Mouse (Mus musculus): ENCODE results near the gene Dnajc22.
A peak's percentile ranks its signal among the peaks of the same experiment; 100 is the strongest.

DNA sequence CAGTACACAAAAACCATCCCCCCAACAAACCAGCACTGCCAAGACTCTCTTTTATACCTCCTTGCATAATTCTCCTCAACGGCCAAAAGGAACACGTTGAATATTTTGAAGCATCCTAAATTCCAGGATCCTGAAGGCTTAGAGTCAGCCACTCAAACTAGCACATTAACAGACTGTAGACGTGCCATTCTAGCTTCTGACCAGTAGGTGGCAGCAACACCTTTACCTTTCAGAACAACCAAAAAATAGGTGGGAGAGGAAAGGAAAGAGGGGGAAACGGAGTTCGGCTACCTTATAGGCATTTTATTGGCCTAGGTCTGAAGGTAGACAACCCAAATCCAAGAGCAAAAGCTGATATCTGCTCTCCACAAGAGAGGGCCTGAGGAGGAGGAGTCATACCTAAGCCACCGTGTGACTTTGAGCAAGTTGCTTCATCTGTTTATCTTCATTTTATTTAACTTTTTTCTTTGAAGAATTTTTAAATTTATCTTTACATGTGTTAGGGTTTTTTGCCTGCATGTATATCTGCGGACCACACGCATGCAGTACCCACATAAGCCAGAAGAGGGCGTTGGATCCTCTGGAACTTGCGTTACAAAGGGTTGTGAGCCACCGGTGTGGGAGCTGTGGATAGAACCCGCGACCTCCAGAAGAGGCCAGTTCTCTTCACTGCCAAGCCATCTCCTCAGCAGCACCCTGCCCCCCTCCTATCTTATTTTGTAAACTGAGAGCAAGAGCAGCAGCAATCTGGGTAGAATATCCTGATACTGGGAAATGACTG lies 43.3 kb upstream of the Dnajc22 start:
- TF ChIP-seq CTCF (IDR thresholded peaks at IDR 0.05; ENCODE audit: low read depth) (peak; percentile 92), EP300 (optimal IDR thresholded peaks at IDR 0.05) (no peak)

Measured in stomach, postnatal 0 days (tissue).